Mouse (Mus musculus): ENCODE results near the gene Zcchc10. TPM values are rescaled to one million over a fixed set of nuclear protein-coding genes. Genes with fewer than 3 reads are reported as not detected.
A peak's percentile ranks its signal among the peaks of the same experiment; 100 is the strongest.

Gene Zcchc10
- polyA plus RNA-seq, 1 experiment, result 4.0 TPM

GRCm38 (mm10) chr11:53290871-53291270 is 33.6 kb upstream of the Zcchc10 start:
- Histone ChIP-seq H3ac (ENCODE audit: control insufficient read depth, insufficient read length) (no peak overlapping the region), H3K4me2 (ENCODE audit: low read depth) (no peak overlapping the region), H3K36me3 (ENCODE audit: control insufficient read depth, insufficient read depth) (peaks cover 71% of the 10 kb centered on the region), H3K27me3 (ENCODE audit: control insufficient read depth, insufficient read depth, insufficient read length) (no peaks in the 10 kb centered on the region), H3K4me3 (no peak overlapping the region), H3K79me2 (ENCODE audit: control insufficient read depth, insufficient read depth) (peaks cover 87% of the 10 kb centered on the region)
- TF ChIP-seq MAX (IDR thresholded peaks at IDR 0.05; ENCODE audit: low read depth) (no peak), USF1 (IDR thresholded peaks at IDR 0.05; ENCODE audit: low read depth) (no peak), SRF (IDR thresholded peaks at IDR 0.05; ENCODE audit: control insufficient read depth, insufficient read length, low read depth) (no peak), CEBPB (IDR thresholded peaks at IDR 0.05; ENCODE audit: insufficient read depth, poor library complexity, severe bottlenecking) (no peak), REST (IDR thresholded peaks at IDR 0.05; ENCODE audit: insufficient read depth, insufficient read length) (no peak), TCF3 (IDR thresholded peaks at IDR 0.05; ENCODE audit: insufficient read length, low read depth) (no peak), MYOG (IDR thresholded peaks at IDR 0.05; ENCODE audit: control insufficient read depth in 1 of 3, insufficient read depth in 1 of 3, insufficient read length in 2 of 3, low read depth in 2 of 3) (no peak), MYOD1 (IDR thresholded peaks at IDR 0.05; ENCODE audit: control insufficient read depth in 1 of 3, insufficient read length in 2 of 3, low read depth in 2 of 3) (no peak), POLR2AphosphoS2 (IDR thresholded peaks at IDR 0.05; ENCODE audit: insufficient read length, low read depth) (no peak)

- TF ChIP-seq USF1 (IDR thresholded peaks at IDR 0.05; ENCODE audit: low read depth), result no peak
- no peak for TF ChIP-seq SRF (IDR thresholded peaks at IDR 0.05; ENCODE audit: control insufficient read depth, insufficient read length, low read depth)
- no peak for TF ChIP-seq TCF12 (IDR thresholded peaks at IDR 0.05; ENCODE audit: insufficient read depth, poor library complexity, severe bottlenecking)
- no peak for TF ChIP-seq CEBPB (IDR thresholded peaks at IDR 0.05; ENCODE audit: insufficient read depth, poor library complexity, severe bottlenecking)
- no peak for TF ChIP-seq TCF3 (IDR thresholded peaks at IDR 0.05; ENCODE audit: insufficient read length, low read depth)
- TF ChIP-seq MAX (IDR thresholded peaks at IDR 0.05; ENCODE audit: low read depth), result no peak
- no peak for TF ChIP-seq POLR2AphosphoS2 (IDR thresholded peaks at IDR 0.05; ENCODE audit: insufficient read length, low read depth)
- no peak for TF ChIP-seq MYOD1 (IDR thresholded peaks at IDR 0.05; ENCODE audit: control insufficient read depth in 1 of 3, insufficient read length in 2 of 3, low read depth in 2 of 3)
- no peak for TF ChIP-seq MYOG (IDR thresholded peaks at IDR 0.05; ENCODE audit: control insufficient read depth in 1 of 3, insufficient read depth in 1 of 3, insufficient read length in 2 of 3, low read depth in 2 of 3)
- no peak for TF ChIP-seq E2F4 (IDR thresholded peaks at IDR 0.05; ENCODE audit: insufficient read depth)
- TF ChIP-seq POLR2A (IDR thresholded peaks at IDR 0.05; ENCODE audit: insufficient read length, low read depth), result no peak
- TF ChIP-seq REST (IDR thresholded peaks at IDR 0.05; ENCODE audit: insufficient read depth, insufficient read length), result no peak
- Histone ChIP-seq H3K27me3 (ENCODE audit: control insufficient read depth, insufficient read depth, insufficient read length) (no peaks in the 10 kb centered on the region), H3K36me3 (ENCODE audit: control insufficient read depth, insufficient read depth) (peaks cover 38% of the 10 kb centered on the region), H3ac (ENCODE audit: control insufficient read depth, insufficient read length) (no peak overlapping the region), H3K79me2 (ENCODE audit: control insufficient read depth, insufficient read depth) (peaks cover 99% of the 10 kb centered on the region), H3K4me2 (ENCODE audit: low read depth) (no peak overlapping the region), H3K4me3 (no peak overlapping the region)
Measured at GRCm38 (mm10) chr11:53294441-53294840, 30.0 kb upstream of the Zcchc10 start.

- Histone ChIP-seq H3K36me3 (ENCODE audit: control insufficient read depth, insufficient read depth) (peaks cover 16% of the 10 kb centered on the region), H3K4me3 (no peak overlapping the region), H3K79me2 (ENCODE audit: control insufficient read depth, insufficient read depth) (peaks cover 82% of the 10 kb centered on the region), H3K4me2 (ENCODE audit: low read depth) (no peak overlapping the region), H3ac (ENCODE audit: control insufficient read depth, insufficient read length) (no peak overlapping the region), H3K27me3 (ENCODE audit: control insufficient read depth, insufficient read depth, insufficient read length) (no peaks in the 10 kb centered on the region)
- TF ChIP-seq REST (IDR thresholded peaks at IDR 0.05; ENCODE audit: insufficient read depth, insufficient read length) (no peak), E2F4 (IDR thresholded peaks at IDR 0.05; ENCODE audit: insufficient read depth) (no peak), SRF (IDR thresholded peaks at IDR 0.05; ENCODE audit: control insufficient read depth, insufficient read length, low read depth) (no peak), TCF12 (IDR thresholded peaks at IDR 0.05; ENCODE audit: insufficient read depth, poor library complexity, severe bottlenecking) (no peak), USF1 (IDR thresholded peaks at IDR 0.05; ENCODE audit: low read depth) (no peak), MYOG (IDR thresholded peaks at IDR 0.05; ENCODE audit: control insufficient read depth in 1 of 3, insufficient read depth in 1 of 3, insufficient read length in 2 of 3, low read depth in 2 of 3) (no peak), MAX (IDR thresholded peaks at IDR 0.05; ENCODE audit: low read depth) (no peak), POLR2AphosphoS2 (IDR thresholded peaks at IDR 0.05; ENCODE audit: insufficient read length, low read depth) (no peak), CEBPB (IDR thresholded peaks at IDR 0.05; ENCODE audit: insufficient read depth, poor library complexity, severe bottlenecking) (no peak), MYOD1 (IDR thresholded peaks at IDR 0.05; ENCODE audit: control insufficient read depth in 1 of 3, insufficient read length in 2 of 3, low read depth in 2 of 3) (no peak), TCF3 (IDR thresholded peaks at IDR 0.05; ENCODE audit: insufficient read length, low read depth) (no peak), POLR2A (IDR thresholded peaks at IDR 0.05; ENCODE audit: insufficient read length, low read depth) (no peak)
Measured at GRCm38 (mm10) chr11:53296880-53297279, 27.6 kb upstream of the Zcchc10 start.

GRCm38 (mm10) chr11:53297947-53298860 is 26.3 kb upstream of the Zcchc10 start:
- H3K79me2 ChIP-seq (ENCODE audit: control insufficient read depth, insufficient read depth), result peaks cover 69% of the 10 kb centered on the region
- peaks cover 7% of the 10 kb centered on the region for H3K36me3 ChIP-seq (ENCODE audit: control insufficient read depth, insufficient read depth)
- H3ac ChIP-seq (ENCODE audit: control insufficient read depth, insufficient read length), result no peak overlapping the region
- H3K4me3 ChIP-seq, result peak overlapping the region; percentile 84
- TF ChIP-seq SRF (IDR thresholded peaks at IDR 0.05; ENCODE audit: control insufficient read depth, insufficient read length, low read depth) (no peak), USF1 (IDR thresholded peaks at IDR 0.05; ENCODE audit: low read depth) (no peak), MYOD1 (IDR thresholded peaks at IDR 0.05; ENCODE audit: control insufficient read depth in 1 of 3, insufficient read length in 2 of 3, low read depth in 2 of 3) (no peak), TCF3 (IDR thresholded peaks at IDR 0.05; ENCODE audit: insufficient read length, low read depth) (no peak), CEBPB (IDR thresholded peaks at IDR 0.05; ENCODE audit: insufficient read depth, poor library complexity, severe bottlenecking) (no peak)
- H3K27me3 ChIP-seq (ENCODE audit: control insufficient read depth, insufficient read depth, insufficient read length), result no peaks in the 10 kb centered on the region
- peak overlapping the region; percentile 98 for H3K4me2 ChIP-seq (ENCODE audit: low read depth)

All from myocyte (in vitro differentiated cells).